Mouse (Mus musculus): ENCODE data around the gene Pfkp. TPM values are rescaled to one million over a fixed set of nuclear protein-coding genes. Genes with fewer than 3 reads are reported as not detected.

Gene Pfkp
- total RNA-seq, 2 experiments from 2014 or later: 4.2 to 14.7 TPM

Other genes with a start within 250 kb of the Pfkp start
- gene Pitrm1, start 100.6 kb downstream of the Pfkp start, total RNA-seq (2015; ENCODE audit: low replicate concordance): 91.5 and 120 TPM in 2 replicates
- gene Pitrm1, start 100.6 kb downstream of the Pfkp start, total RNA-seq (2017; ENCODE audit: low replicate concordance): 79.7 and 93.1 TPM in 2 replicates